Mouse (Mus musculus) liver, embryonic 14.5 days (tissue): ENCODE data around the gene Cdh16.

Source experiments
- CTCF ChIP-seq: IDR thresholded peaks from 2 replicates; pipeline ENCODE4 v1.5.1; 2016; ENCODE audit warnings: antibody characterized with exemption, low read depth, control low read depth
- EP300 ChIP-seq: IDR thresholded peaks from 2 replicates; pipeline ENCODE4 v1.6.1; 2016; ENCODE audit warnings: antibody characterized with exemption, low read depth

GRCm38 (mm10) chr8:104603245-104603593, 21.0 kb downstream of the Cdh16 start:
- no peak for TF ChIP-seq CTCF
- TF ChIP-seq EP300 = no peak
